Mouse (Mus musculus) embryonic facial prominence, embryonic 13.5 days (tissue): ENCODE data around the gene Cib4. TPM values are rescaled to one million over a fixed set of nuclear protein-coding genes. Genes with fewer than 3 reads are reported as not detected.

Experiments
- ATAC-seq: fragments of 200-750 bp; cut with Nextera tagmentation; 2 replicates; pipeline ENCODE4 v1.8.0; 2017; ENCODE audit warnings: low read depth; ENCODE audit not compliant: insufficient number of reproducible peaks, insufficient read depth, low FRiP score, low TSS enrichment
- H3K27ac ChIP-seq: fragments of 300-500 bp; sonication (generic); 2 replicates; pipeline ENCODE4 v1.5.1; 2015; ENCODE audit warnings: moderate library complexity, mild to moderate bottlenecking, inconsistent platforms
- H3K27me3 ChIP-seq: fragments of 300-500 bp; sonication (generic); 2 replicates; pipeline ENCODE4 v1.6.1; 2015; ENCODE audit warnings: mild to moderate bottlenecking, inconsistent platforms
- H3K36me3 ChIP-seq: fragments of 300-500 bp; sonication (generic); 2 replicates; pipeline ENCODE4 v1.6.1; 2015; ENCODE audit warnings: mild to moderate bottlenecking, inconsistent platforms
- H3K4me1 ChIP-seq: fragments of 300-500 bp; sonication (generic); 2 replicates; pipeline ENCODE4 v1.6.1; 2015; ENCODE audit warnings: inconsistent platforms
- H3K4me2 ChIP-seq: fragments of 300-500 bp; sonication (generic); 2 replicates; pipeline ENCODE4 v1.6.1; 2015; ENCODE audit warnings: moderate library complexity, mild to moderate bottlenecking, inconsistent platforms
- H3K4me3 ChIP-seq: fragments of 300-500 bp; sonication (generic); 2 replicates; pipeline ENCODE4 v1.5.1; 2015; ENCODE audit warnings: mild to moderate bottlenecking, inconsistent platforms
- H3K9ac ChIP-seq: fragments of 300-500 bp; sonication (generic); 2 replicates; pipeline ENCODE4 v1.6.1; 2015; ENCODE audit warnings: mild to moderate bottlenecking, inconsistent platforms
- H3K9me3 ChIP-seq: fragments of 300-500 bp; sonication (generic); 2 replicates; pipeline ENCODE4 v1.6.1; 2016; ENCODE audit warnings: inconsistent platforms
- WGBS: fragments of 180-500 bp; shearing (Covaris S2); methylation state at CpG from one replicate; pipeline ENCODE4 v1.1.7; 2015; ENCODE audit warnings: mixed read lengths; 5-methylcytosine and 5-hydroxymethylcytosine counted together
- polyA plus RNA-seq: library from polyadenylated mRNA; unstranded; fragments of >200 nt; fragmentation: Nextera tagmentation; extraction: Ambion mirVana; gene quantifications from 2 replicates; pipeline ENCODE4 v1.2.1, GENCODE M21; 2015

Gene Cib4
- polyA plus RNA-seq, 1 experiment from 2014 or later = not detected

DNA sequence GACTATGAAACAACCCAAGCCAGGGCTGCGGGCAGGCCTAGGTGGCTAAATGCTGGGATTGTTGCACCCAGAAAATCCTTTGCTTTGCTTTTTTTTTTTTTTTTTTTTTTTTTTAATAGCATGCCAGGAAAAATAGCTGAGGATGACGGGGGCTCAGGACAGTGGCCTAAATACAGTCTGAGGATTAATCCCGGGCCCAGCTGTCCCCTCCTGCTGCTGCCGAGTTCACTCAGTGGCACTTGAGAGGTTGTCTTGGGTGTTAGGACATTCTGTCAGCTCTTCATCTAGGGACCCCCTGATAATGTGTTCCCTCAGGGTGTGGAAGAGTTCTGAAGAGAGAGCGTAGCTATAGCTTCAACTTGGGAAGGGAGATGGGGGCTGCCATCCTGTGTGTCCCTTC, 18.5 kb downstream of the Cib4 start:
- H3K4me3 ChIP-seq = no peak overlapping the region
- H3K9me3 ChIP-seq = no peaks in the 10 kb centered on the region
- no peaks in the 10 kb centered on the region for H3K36me3 ChIP-seq
- no peak overlapping the region for H3K27ac ChIP-seq
- ATAC-seq = no peak
- H3K27me3 ChIP-seq = no peaks in the 10 kb centered on the region
- 79% methylated on average over 5 of the region's 5 CpGs for WGBS
- no peak overlapping the region for H3K9ac ChIP-seq
- no peak overlapping the region for H3K4me2 ChIP-seq
- peaks cover 7% of the 10 kb centered on the region; the same call in 1 of the 2 replicates for H3K4me1 ChIP-seq

GRCm38 (mm10) chr5:30525920-30526836, 19.5 kb downstream of the Cib4 start:
- WGBS = 30% methylated on average over 12 of the region's 12 CpGs
- Histone ChIP-seq H3K4me2 (no peak overlapping the region), H3K4me3 (no peak overlapping the region), H3K27me3 (no peaks in the 10 kb centered on the region), H3K36me3 (no peaks in the 10 kb centered on the region), H3K9ac (no peak overlapping the region), H3K4me1 (peaks cover 7% of the 10 kb centered on the region; the same call in 1 of the 2 replicates), H3K27ac (no peak overlapping the region), H3K9me3 (no peaks in the 10 kb centered on the region)
- ATAC-seq = no peak

DNA sequence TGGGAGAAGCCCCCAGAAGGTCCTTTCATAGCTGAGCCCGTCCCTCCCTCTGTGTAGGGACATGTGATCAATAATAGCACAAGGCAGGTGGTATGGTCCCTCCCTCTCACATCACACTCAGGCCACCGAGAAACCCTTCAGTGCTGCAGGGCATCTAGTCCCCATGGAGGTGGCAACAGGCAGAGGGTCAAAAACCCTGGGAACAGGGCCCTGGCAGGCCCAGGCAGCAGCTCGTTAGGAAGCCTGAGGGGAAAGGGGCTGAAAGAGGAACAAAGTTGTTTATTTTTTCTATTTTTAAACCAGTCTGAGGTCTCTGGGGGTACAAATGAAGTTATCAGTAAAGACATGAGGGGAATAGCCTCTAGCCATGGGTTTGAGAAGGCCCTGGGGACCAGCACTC, 21.4 kb downstream of the Cib4 start:
- Histone ChIP-seq H3K27ac (no peak overlapping the region), H3K9me3 (no peaks in the 10 kb centered on the region), H3K4me1 (peaks cover 16% of the 10 kb centered on the region), H3K4me3 (no peak overlapping the region), H3K9ac (no peak overlapping the region), H3K4me2 (no peak overlapping the region), H3K36me3 (no peaks in the 10 kb centered on the region), H3K27me3 (no peaks in the 10 kb centered on the region)
- 34% methylated on average over 3 of the region's 3 CpGs for WGBS
- no peak for ATAC-seq

DNA sequence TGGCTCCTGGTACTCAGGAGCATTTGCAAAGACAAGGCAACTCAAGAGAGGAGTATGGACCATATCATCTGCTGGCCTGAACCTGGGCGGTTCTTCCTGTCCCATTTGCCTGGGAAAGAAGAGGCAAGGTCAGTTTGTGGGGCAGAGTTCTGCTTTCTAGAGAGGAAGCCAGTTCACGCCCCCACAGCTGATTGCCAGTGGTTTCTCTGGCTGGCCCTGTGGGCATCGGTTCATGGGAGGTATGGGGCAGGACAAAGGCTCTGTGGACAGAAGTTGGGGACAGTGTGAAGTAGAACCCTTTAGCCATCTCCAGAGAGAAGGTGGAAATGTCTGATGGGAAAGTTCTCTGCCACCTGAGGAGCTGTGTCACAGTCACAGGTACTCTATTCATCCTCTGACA, 22.5 kb downstream of the Cib4 start:
- Histone ChIP-seq H3K4me2 (no peak overlapping the region), H3K9me3 (no peaks in the 10 kb centered on the region), H3K36me3 (no peaks in the 10 kb centered on the region), H3K27me3 (no peaks in the 10 kb centered on the region), H3K27ac (no peak overlapping the region), H3K4me1 (peaks cover 22% of the 10 kb centered on the region), H3K4me3 (no peak overlapping the region), H3K9ac (no peak overlapping the region)
- 80% methylated on average over 3 of the region's 3 CpGs for WGBS
- ATAC-seq = no peak

DNA sequence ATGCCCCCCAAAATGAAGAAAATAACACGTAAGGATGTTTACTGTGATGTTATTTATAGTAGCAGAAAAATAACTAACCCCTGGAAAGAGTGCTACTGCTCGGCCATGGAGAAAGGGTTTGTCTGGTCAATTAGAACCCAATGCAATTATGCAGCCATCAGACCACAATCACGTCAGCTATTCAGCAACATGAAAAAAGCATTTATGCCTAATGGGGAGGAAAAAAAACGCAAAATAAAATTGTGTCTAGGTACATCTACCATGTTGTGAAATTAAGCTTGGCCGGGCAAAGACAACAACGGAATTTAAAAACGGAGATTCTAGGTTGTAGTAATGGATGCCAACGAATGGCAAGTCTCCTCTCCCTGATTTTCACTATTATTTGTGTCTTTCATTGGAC, 23.2 kb downstream of the Cib4 start:
- 83% methylated on average over 8 of the region's 8 CpGs for WGBS
- H3K9ac ChIP-seq = no peak overlapping the region
- no peak overlapping the region for H3K27ac ChIP-seq
- no peak for ATAC-seq
- no peaks in the 10 kb centered on the region for H3K9me3 ChIP-seq
- H3K4me3 ChIP-seq = no peak overlapping the region
- H3K36me3 ChIP-seq = no peaks in the 10 kb centered on the region
- no peaks in the 10 kb centered on the region for H3K27me3 ChIP-seq
- no peak overlapping the region for H3K4me2 ChIP-seq
- H3K4me1 ChIP-seq = peaks cover 28% of the 10 kb centered on the region

- H3K4me2 ChIP-seq = no peak overlapping the region
- ATAC-seq = no peak
- 82% methylated on average over 10 of the region's 10 CpGs for WGBS
Observed at GRCm38 (mm10) chr5:30520214-30520732, 25.4 kb downstream of the Cib4 start.

GRCm38 (mm10) chr5:30519494-30519893, 26.1 kb downstream of the Cib4 start:
- Histone ChIP-seq H3K4me3 (no peak overlapping the region), H3K4me1 (peaks cover 21% of the 10 kb centered on the region), H3K9ac (no peak overlapping the region), H3K9me3 (no peaks in the 10 kb centered on the region), H3K27ac (peak overlapping the region; percentile 17; the same call in 1 of the 2 replicates), H3K36me3 (no peaks in the 10 kb centered on the region), H3K4me2 (no peak overlapping the region), H3K27me3 (no peaks in the 10 kb centered on the region)
- WGBS = 41% methylated on average over 7 of the region's 7 CpGs
- no peak for ATAC-seq

More at GRCm38 (mm10) chr5:30520214-30520732, 25.4 kb downstream of the Cib4 start:
- Histone ChIP-seq H3K4me3 (no peak overlapping the region), H3K36me3 (no peaks in the 10 kb centered on the region), H3K4me1 (peaks cover 21% of the 10 kb centered on the region), H3K27me3 (no peaks in the 10 kb centered on the region), H3K9ac (no peak overlapping the region), H3K9me3 (no peaks in the 10 kb centered on the region), H3K27ac (peak overlapping the region; percentile 17; the same call in 1 of the 2 replicates)

GRCm38 (mm10) chr5:30518547-30518946, 27.1 kb downstream of the Cib4 start:
- WGBS = 62% methylated on average over 6 of the region's 6 CpGs
- no peak for ATAC-seq
- H3K9me3 ChIP-seq = no peaks in the 10 kb centered on the region
- peaks cover 24% of the 10 kb centered on the region for H3K4me1 ChIP-seq
- H3K9ac ChIP-seq = no peak overlapping the region
- H3K4me2 ChIP-seq = no peak overlapping the region
- no peak overlapping the region for H3K4me3 ChIP-seq
- H3K27me3 ChIP-seq = no peaks in the 10 kb centered on the region
- no peaks in the 10 kb centered on the region for H3K36me3 ChIP-seq
- H3K27ac ChIP-seq = no peak overlapping the region

GRCm38 (mm10) chr5:30518108-30518507, 27.5 kb downstream of the Cib4 start:
- H3K4me2 ChIP-seq = no peak overlapping the region
- H3K4me1 ChIP-seq = peaks cover 24% of the 10 kb centered on the region
- no peak overlapping the region for H3K27ac ChIP-seq
- no peak overlapping the region for H3K4me3 ChIP-seq
- H3K9ac ChIP-seq = no peak overlapping the region
- H3K9me3 ChIP-seq = no peaks in the 10 kb centered on the region
- no peak for ATAC-seq
- 59% methylated on average over 5 of the region's 5 CpGs for WGBS
- no peaks in the 10 kb centered on the region for H3K36me3 ChIP-seq
- no peaks in the 10 kb centered on the region for H3K27me3 ChIP-seq

DNA sequence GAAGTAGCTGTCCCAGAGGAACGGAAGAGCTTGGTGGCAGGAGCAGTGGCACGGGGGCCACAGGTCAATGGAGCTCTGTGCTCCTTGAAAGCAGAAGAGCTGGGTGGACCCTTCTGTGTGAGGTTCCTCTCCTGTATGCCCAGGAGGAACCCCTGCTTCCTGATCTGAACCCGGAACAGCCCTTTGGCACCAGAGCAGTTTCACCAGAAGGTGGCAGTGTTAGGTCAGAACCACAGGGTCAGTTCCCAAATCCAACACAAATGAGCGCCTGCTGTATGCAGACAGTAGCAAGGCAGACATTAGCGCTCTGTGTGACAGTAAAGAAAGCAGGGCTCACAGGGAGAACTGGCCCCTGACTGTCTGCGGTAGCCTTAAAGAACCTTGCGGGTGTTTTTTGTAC, 29.3 kb downstream of the Cib4 start:
- no peak overlapping the region for H3K27ac ChIP-seq
- ATAC-seq = no peak
- WGBS = 56% methylated on average over 7 of the region's 7 CpGs

GRCm38 (mm10) chr5:30513111-30513510, 32.5 kb downstream of the Cib4 start:
- H3K4me1 ChIP-seq = peaks cover 15% of the 10 kb centered on the region
- no peaks in the 10 kb centered on the region for H3K27me3 ChIP-seq
- no peak overlapping the region for H3K4me2 ChIP-seq
- H3K4me3 ChIP-seq = no peak overlapping the region
- H3K27ac ChIP-seq = no peak overlapping the region
- H3K9ac ChIP-seq = no peak overlapping the region
- 75% methylated on average over 8 of the region's 8 CpGs for WGBS
- ATAC-seq = no peak
- no peaks in the 10 kb centered on the region for H3K36me3 ChIP-seq
- H3K9me3 ChIP-seq = no peaks in the 10 kb centered on the region

More for the DNA sequence above, 29.3 kb downstream of the Cib4 start:
- Histone ChIP-seq H3K9me3 (no peaks in the 10 kb centered on the region), H3K4me2 (no peak overlapping the region), H3K36me3 (no peaks in the 10 kb centered on the region), H3K9ac (no peak overlapping the region), H3K4me3 (no peak overlapping the region), H3K4me1 (peaks cover 24% of the 10 kb centered on the region), H3K27me3 (no peaks in the 10 kb centered on the region)

- H3K27me3 ChIP-seq = no peaks in the 10 kb centered on the region
- H3K4me3 ChIP-seq = no peak overlapping the region
- 23% methylated on average over 7 of the region's 7 CpGs for WGBS
- H3K4me1 ChIP-seq = peaks cover 30% of the 10 kb centered on the region
- no peak overlapping the region for H3K9ac ChIP-seq
- peak overlapping the region; percentile 30; the same call in 1 of the 2 replicates for H3K4me2 ChIP-seq
- no peaks in the 10 kb centered on the region for H3K36me3 ChIP-seq
- no peaks in the 10 kb centered on the region for H3K9me3 ChIP-seq
- ATAC-seq = no peak
- peak overlapping the region; percentile 40; the same call in 1 of the 2 replicates for H3K27ac ChIP-seq
Observed at GRCm38 (mm10) chr5:30497299-30497698, 48.3 kb downstream of the Cib4 start.
